Mouse (Mus musculus) kidney, adult 2 months (tissue): ENCODE data around the gene Cyth3. TPM values are rescaled to one million over a fixed set of nuclear protein-coding genes. Genes with fewer than 3 reads are reported as not detected.

ENCODE experiments used
- DNase-seq: peaks from one replicate; pipeline ENCODE4 v3.0.0; 2021
- H3K27ac ChIP-seq: fragments of 200-500 bp; 2 replicates; pipeline ENCODE4 v1.5.1; 2012; ENCODE audit warnings: low read depth, low read length, control low read depth, inconsistent platforms; ENCODE audit not compliant: insufficient read depth
- H3K27me3 ChIP-seq: fragments of 200-500 bp; replicated peaks from 2 replicates; pipeline ENCODE4 v1.6.1; 2012; ENCODE audit warnings: mild to moderate bottlenecking, moderate library complexity, low read length, inconsistent platforms; ENCODE audit not compliant: control insufficient read depth, insufficient read depth
- H3K36me3 ChIP-seq: fragments of 200-500 bp; 2 replicates; pipeline ENCODE4 v1.6.1; 2012; ENCODE audit warnings: mild to moderate bottlenecking, moderate library complexity, low read length, inconsistent platforms; ENCODE audit not compliant: control insufficient read depth, insufficient read depth
- H3K4me1 ChIP-seq: fragments of 200-500 bp; 2 replicates; pipeline ENCODE4 v1.6.1; 2011; ENCODE audit warnings: low read length; ENCODE audit not compliant: control insufficient read depth, insufficient read depth
- H3K4me3 ChIP-seq: fragments of 200-500 bp; 2 replicates; pipeline ENCODE4 v1.5.1; 2011; ENCODE audit warnings: mild to moderate bottlenecking, low read depth, low read length, control low read depth; ENCODE audit not compliant: insufficient read depth
- CTCF ChIP-seq: fragments of 200-500 bp; conservative IDR thresholded peaks from 2 replicates; pipeline ENCODE4 v1.5.1; 2011; ENCODE audit warnings: low read depth, mild to moderate bottlenecking, control low read depth, low read length, moderate library complexity, mixed read lengths; ENCODE audit not compliant: insufficient read depth, insufficient read length
- POLR2A ChIP-seq: fragments of 200-500 bp; IDR thresholded peaks from one replicate; pipeline ENCODE4 v1.6.1; 2011; ENCODE audit warnings: low read depth, low read length, control low read depth
- WGBS: fragments of 180-500 bp; shearing (Covaris S2); methylation state at CpG from one replicate; pipeline ENCODE4 v1.1.7; 2018; 5-methylcytosine and 5-hydroxymethylcytosine counted together
- polyA plus RNA-seq: library from polyadenylated mRNA; depleted of rRNA; stranded (reverse); fragments of >200 nt; gene quantifications from 2 replicates; pipeline ENCODE4 v1.2.3, GENCODE M21; 2012

Gene Cyth3
- polyA plus RNA-seq, 1 experiment = 22.8 TPM

DNA sequence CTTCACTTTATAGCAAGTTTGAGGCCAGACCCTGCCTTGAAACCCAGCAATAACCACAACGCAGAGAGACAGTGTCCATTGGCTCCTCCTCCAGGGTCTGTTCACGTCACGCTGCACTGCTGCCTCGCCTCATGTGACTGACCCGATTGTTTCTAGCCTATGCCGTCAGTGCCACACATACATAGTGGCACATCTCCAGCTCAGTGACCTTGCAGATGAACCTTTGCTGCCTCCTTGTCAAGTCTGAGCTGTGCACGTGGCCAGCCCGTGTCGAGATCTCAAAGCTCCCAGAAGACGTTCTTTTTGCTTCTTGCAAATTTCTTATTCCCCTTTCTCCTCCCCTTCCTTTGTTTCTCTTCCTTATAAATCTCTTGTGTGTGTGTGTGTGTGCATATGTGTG is 20.2 kb upstream of the Cyth3 start:
- Histone ChIP-seq H3K27me3 (no peaks in the 10 kb centered on the region), H3K4me3 (no peak overlapping the region), H3K36me3 (no peaks in the 10 kb centered on the region), H3K27ac (no peak overlapping the region), H3K4me1 (no peaks in the 10 kb centered on the region)
- 29% methylated on average over 10 of the region's 10 CpGs for WGBS
- no peak for TF ChIP-seq CTCF
- no peak for TF ChIP-seq POLR2A
- peak; percentile 21 for DNase-seq

DNA sequence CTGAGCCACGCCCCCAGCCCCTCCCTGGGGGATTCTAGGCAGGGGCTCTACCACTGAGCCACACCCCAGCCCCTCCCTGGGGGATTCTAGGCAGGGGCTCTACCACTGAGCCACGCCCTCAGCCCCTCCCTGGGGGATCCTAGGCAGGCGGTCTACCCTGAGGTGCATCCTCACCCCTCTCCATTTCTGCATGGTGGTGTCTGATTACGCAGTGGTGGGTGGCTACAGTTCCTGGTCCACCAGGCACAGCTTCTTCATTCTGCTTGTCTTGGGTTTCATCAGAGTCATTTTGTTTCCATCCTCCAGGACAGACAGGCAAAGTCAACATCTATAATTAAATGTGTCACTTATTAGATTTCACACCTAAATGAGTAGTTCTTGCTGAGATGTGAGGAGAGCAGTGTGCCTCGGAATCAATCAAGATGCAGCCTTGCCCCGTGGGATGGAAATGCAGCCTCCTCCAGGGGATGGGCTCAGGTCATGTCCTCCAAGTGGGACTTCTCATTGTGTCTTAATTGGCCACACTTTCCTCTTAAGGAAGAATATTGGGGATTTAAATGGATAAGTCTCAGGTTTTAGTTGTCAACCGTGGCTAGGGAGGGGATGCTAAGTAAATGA is 18.0 kb upstream of the Cyth3 start:
- no peak overlapping the region for H3K27ac ChIP-seq
- no peak for DNase-seq
- 63% methylated on average over 7 of the region's 7 CpGs for WGBS

DNA sequence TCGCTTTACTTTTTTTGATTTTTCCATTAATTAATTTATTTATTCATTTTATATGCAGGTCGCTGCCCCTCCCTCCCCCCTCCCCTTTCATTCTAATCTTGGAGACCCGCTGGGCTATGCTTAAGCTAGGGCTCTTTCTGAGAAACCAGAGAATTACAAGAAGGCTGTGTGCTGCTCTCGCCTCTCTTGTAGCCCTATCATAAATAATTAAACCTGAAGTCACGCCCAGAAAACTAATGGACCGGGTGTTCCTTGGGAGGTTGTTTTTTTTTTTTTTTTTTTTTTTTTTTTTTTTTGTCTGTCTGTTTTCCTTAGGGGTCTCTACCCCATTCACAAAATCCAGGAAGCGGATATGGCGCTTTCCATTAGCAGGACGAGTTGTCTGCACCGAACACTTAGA is 15.5 kb upstream of the Cyth3 start:
- TF ChIP-seq POLR2A (no peak), CTCF (no peak)
- Histone ChIP-seq H3K4me1 (no peaks in the 10 kb centered on the region), H3K36me3 (no peaks in the 10 kb centered on the region), H3K27ac (no peak overlapping the region), H3K27me3 (no peaks in the 10 kb centered on the region), H3K4me3 (no peak overlapping the region)
- WGBS = 48% methylated on average over 10 of the region's 10 CpGs
- DNase-seq = peak; percentile 56

More for the DNA sequence above, 18.0 kb upstream of the Cyth3 start:
- Histone ChIP-seq H3K4me1 (no peaks in the 10 kb centered on the region), H3K27me3 (no peaks in the 10 kb centered on the region), H3K4me3 (no peak overlapping the region), H3K36me3 (no peaks in the 10 kb centered on the region)
- no peak for TF ChIP-seq POLR2A
- TF ChIP-seq CTCF = no peak

DNA sequence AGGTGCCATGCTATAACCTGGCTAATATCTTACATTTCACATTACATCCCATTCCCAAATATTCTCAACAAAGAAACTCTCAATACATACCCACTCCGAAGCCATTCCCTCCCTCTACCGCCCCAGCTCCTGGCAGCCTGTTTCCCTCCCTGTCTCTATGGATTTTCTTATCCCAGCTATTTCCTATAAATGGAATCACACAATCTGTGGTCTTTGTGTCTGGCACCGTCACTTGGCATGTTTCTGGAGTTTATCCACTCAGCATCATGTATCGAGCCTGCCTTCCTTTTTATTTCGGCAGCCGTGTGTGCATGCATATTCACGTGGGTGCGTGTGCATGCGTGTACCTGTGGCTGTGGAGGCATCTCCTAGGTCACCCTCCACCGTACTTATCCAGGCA is 14.1 kb upstream of the Cyth3 start:
- DNase-seq = no peak
- Histone ChIP-seq H3K4me1 (no peaks in the 10 kb centered on the region), H3K27ac (no peak overlapping the region), H3K4me3 (no peak overlapping the region), H3K27me3 (no peaks in the 10 kb centered on the region), H3K36me3 (no peaks in the 10 kb centered on the region)
- TF ChIP-seq CTCF (no peak), POLR2A (no peak)
- 95% methylated on average over 10 of the region's 10 CpGs for WGBS

DNA sequence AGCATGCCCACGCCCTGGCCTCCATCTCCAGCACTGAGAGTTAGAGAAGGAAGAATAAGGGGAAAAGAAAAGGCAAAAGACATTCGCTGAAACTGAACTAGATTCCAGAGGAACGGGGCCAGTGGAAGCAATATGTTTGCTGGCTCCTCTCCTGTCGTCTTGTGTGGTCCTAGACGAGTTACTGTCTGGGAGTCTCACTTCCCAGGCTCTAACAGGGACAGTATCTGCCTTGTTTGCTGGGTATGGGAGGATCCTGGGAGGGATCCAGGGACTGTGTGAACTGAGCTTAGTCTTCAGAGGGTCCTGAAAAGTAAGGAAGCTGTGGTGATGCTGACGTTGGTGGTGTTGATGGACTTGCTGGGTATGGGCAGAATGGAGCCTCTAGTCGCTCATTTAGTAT is 10.3 kb upstream of the Cyth3 start:
- no peak for TF ChIP-seq CTCF
- TF ChIP-seq POLR2A = no peak
- Histone ChIP-seq H3K27me3 (no peaks in the 10 kb centered on the region), H3K36me3 (no peaks in the 10 kb centered on the region), H3K4me3 (no peak overlapping the region), H3K27ac (no peak overlapping the region), H3K4me1 (no peaks in the 10 kb centered on the region)
- no peak for DNase-seq
- whole genome bisulfite sequencing = 79% methylated on average over 7 of the region's 7 CpGs

DNA sequence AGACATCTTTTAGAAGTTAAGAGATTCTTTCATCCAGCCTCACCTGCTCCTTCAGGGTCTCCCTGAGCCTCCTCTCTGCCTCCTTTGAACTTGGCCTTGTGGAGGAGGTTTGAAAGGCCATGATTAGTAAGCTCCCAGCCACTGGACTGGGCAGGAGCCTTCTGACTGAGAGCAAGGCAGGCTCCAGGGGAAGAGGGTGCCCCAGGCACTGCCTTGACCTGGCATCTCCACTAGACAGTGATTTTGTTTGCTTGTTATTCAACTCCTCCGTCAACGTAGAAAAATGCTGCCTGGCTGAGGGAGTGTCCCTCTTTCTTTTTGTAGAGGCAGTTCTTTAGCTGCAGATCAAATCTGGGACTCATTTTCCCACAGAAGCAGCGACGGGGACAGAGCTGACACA is 9.0 kb upstream of the Cyth3 start:
- no peaks in the 10 kb centered on the region for H3K27me3 ChIP-seq
- peaks cover 4% of the 10 kb centered on the region; the same call in 1 of the 2 replicates for H3K4me1 ChIP-seq
- H3K36me3 ChIP-seq = no peaks in the 10 kb centered on the region
- no peak overlapping the region for H3K27ac ChIP-seq
- 64% methylated on average over 4 of the region's 4 CpGs for WGBS
- H3K4me3 ChIP-seq = no peak overlapping the region
- TF ChIP-seq POLR2A = no peak
- TF ChIP-seq CTCF = no peak
- no peak for DNase-seq

DNA sequence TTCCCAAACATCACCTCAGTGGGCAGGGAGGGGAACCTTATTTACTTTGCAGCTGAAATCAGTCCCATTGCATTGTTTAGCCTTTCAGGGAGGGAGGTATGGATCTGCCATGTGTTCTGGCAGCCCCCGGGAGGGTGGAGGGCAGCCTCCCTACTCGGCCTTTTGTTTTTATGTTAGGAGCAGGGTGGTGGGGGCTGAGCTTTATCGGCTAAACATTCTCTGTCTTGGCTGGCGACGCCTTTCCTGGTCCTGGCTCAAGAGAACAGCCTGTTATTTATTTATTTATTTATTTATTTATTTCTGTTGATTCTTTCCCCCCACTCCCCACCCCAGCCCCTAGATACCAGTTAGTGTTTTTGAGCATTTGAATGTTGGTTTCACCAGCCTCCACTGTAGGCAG is 7.7 kb upstream of the Cyth3 start:
- Histone ChIP-seq H3K27ac (no peak overlapping the region), H3K36me3 (no peaks in the 10 kb centered on the region), H3K4me3 (no peak overlapping the region), H3K4me1 (peaks cover 4% of the 10 kb centered on the region; the same call in 1 of the 2 replicates), H3K27me3 (no peaks in the 10 kb centered on the region)
- no peak for DNase-seq
- 70% methylated on average over 5 of the region's 5 CpGs for WGBS
- TF ChIP-seq POLR2A = no peak
- no peak for TF ChIP-seq CTCF
